Mouse (Mus musculus) megakaryocyte, adult 5-6 weeks (primary cell): Measurements from ENCODE around the gene Stx8. TPM values are rescaled to one million over a fixed set of nuclear protein-coding genes. Genes with fewer than 3 reads are reported as not detected.

ENCODE experiments used
- total RNA-seq, 2 experiments: library from RNA; stranded (forward) in 1 of 2; stranded (reverse) in 1 of 2; fragments of 153-499, 151-499 nt in 1 of 2; fragments of 221-1000, 200-1000 nt in 1 of 2; gene quantifications; 2 replicates each; pipeline versions ENCODE4 v1.2.3 to v1.2.4; 2015 to 2017

Stx8 gene
- total RNA-seq, 2 experiments from 2014 or later = 23.3 to 58.9 TPM

Other genes starting within 250 kb of the Stx8 start
- gene Glp2r, start 195.0 kb upstream of the Stx8 start, total RNA-seq (2015) = not detected in 2 replicates
- gene Glp2r, start 195.0 kb upstream of the Stx8 start, total RNA-seq (2017) = 0.07 TPM in 1 of 2 replicates, not detected in the other
- not detected in 2 replicates for gene Gsg1l2, start 191.6 kb upstream of the Stx8 start, total RNA-seq (2015)
- not detected in 2 replicates for gene Gsg1l2, start 191.6 kb upstream of the Stx8 start, total RNA-seq (2017)
- gene Dhrs7c, start 168.0 kb upstream of the Stx8 start, total RNA-seq (2015) = not detected in 2 replicates
- gene Dhrs7c, start 168.0 kb upstream of the Stx8 start, total RNA-seq (2017) = not detected in 2 replicates
- gene Usp43, start 44.0 kb upstream of the Stx8 start, total RNA-seq (2015) = not detected in 2 replicates
- not detected in 2 replicates for gene Usp43, start 44.0 kb upstream of the Stx8 start, total RNA-seq (2017)
- gene Cfap52, start 542 bp upstream of the Stx8 start, total RNA-seq (2015) = not detected in 2 replicates
- gene Cfap52, start 542 bp upstream of the Stx8 start, total RNA-seq (2017) = not detected in 2 replicates